In the genomic region with DNA sequence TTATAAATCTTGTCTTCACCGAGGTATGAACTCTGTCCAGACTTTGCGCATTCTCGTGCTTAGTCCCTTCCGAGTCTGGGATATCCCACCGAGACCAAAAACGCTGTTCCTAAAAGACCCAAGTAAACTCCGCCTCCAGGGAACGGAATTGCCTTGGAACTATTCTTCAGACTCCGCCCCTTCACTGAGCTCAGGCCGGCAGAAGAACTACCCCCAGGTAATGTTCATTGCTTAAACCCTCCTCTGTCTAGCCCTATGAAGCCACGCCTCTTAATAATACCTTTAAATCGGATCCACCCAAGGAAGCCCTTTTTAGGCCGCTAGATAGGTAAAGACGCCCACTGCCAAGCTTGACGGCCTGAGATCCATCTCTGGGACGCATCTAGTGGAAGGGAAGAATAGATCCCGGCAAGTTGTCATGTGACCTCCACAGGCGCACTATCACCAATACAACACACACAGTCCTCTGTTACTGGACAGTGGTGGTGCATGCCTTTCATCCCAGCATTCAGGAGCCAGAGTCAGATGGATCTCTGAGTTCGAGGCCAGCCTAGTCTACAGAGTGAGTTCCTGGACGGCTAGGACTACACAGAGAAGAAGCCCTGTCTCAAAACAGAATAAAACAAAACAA, we compare ENCODE assay signal across 8 mouse cellular contexts. TPM values are rescaled to one million over a fixed set of nuclear protein-coding genes. Genes with fewer than 3 reads are reported as not detected.
DNase-seq lines count a peak whose midpoint lies in the region; ATAC-seq lines count a peak whose summit lies in the region.

No protein-coding gene starts in this region.

- H3K9ac ChIP-seq in liver, embryonic 16.5 days (ENCODE audit: low read depth, low read length), result peak overlapping the region; percentile 1; the same call in 1 of the 2 replicates
- peak overlapping the region; percentile 87 for H3K9ac ChIP-seq in stomach, embryonic 16.5 days (ENCODE audit: low read length)

- peaks cover 2% of the 10 kb centered on the region; the same call in 1 of the 2 replicates for H3K4me1 ChIP-seq in brown adipose tissue, adult 24 weeks (ENCODE audit: control insufficient read depth, insufficient read depth, insufficient read length, low read length)
- peaks cover 55% of the 10 kb centered on the region for H3K4me1 ChIP-seq in hindbrain, embryonic 10.5 days (replicated peaks)
- peaks cover 35% of the 10 kb centered on the region for H3K4me1 ChIP-seq in liver, embryonic 16.5 days (ENCODE audit: control insufficient read depth, low read depth, low read length)
- peaks cover 33% of the 10 kb centered on the region; the same call in 1 of the 2 replicates for H3K4me1 ChIP-seq in stomach, embryonic 16.5 days (ENCODE audit: control insufficient read depth, insufficient read depth, low read length)

- H3K9me3 ChIP-seq in hindbrain, embryonic 10.5 days, result no peaks in the 10 kb centered on the region
- H3K9me3 ChIP-seq in liver, embryonic 16.5 days (replicated peaks; ENCODE audit: control insufficient read depth, low read length), result no peaks in the 10 kb centered on the region
- H3K9me3 ChIP-seq in stomach, embryonic 16.5 days (replicated peaks; ENCODE audit: control insufficient read depth, low read length), result no peaks in the 10 kb centered on the region

- H3K36me3 ChIP-seq in hindbrain, embryonic 10.5 days, result no peaks in the 10 kb centered on the region
- H3K36me3 ChIP-seq in liver, embryonic 16.5 days (ENCODE audit: control insufficient read depth, insufficient read depth), result no peaks in the 10 kb centered on the region
- 0 out of 2 replicates have a peak, but pooled peaks cover 3% of the 10 kb centered on the region for H3K36me3 ChIP-seq in stomach, embryonic 16.5 days (ENCODE audit: control insufficient read depth, insufficient read depth, low read length)

- peak; percentile 95 for DNase-seq in heart, adult 11 months
- DNase-seq in heart, adult 8-10 months (ENCODE audit: low spot score), result no peak
- peak; percentile 49 for DNase-seq in hindbrain, embryonic 10.5 days (ENCODE audit: low spot score)
- no peak for DNase-seq in right cerebral cortex, postnatal 36 days (ENCODE audit: low spot score in 2 of 2)
- no peak for DNase-seq in frontal cortex, postnatal 25 days (ENCODE audit: low spot score in 2 of 2)

- H3K27me3 ChIP-seq in hindbrain, embryonic 10.5 days (ENCODE audit: insufficient read depth, poor library complexity, severe bottlenecking), result peaks cover 55% of the 10 kb centered on the region
- peaks cover 39% of the 10 kb centered on the region for H3K27me3 ChIP-seq in liver, embryonic 16.5 days (ENCODE audit: control insufficient read depth, insufficient read depth, low read depth, low read length)
- no peaks in the 10 kb centered on the region for H3K27me3 ChIP-seq in stomach, embryonic 16.5 days (ENCODE audit: control insufficient read depth, insufficient read depth, low read length)

- H3K4me3 ChIP-seq in brown adipose tissue, adult 24 weeks (ENCODE audit: insufficient read depth, low read depth, low read length), result peak overlapping the region; percentile 57
- H3K4me3 ChIP-seq in hindbrain, embryonic 10.5 days, result peak overlapping the region; percentile 61
- peak overlapping the region; percentile 59 for H3K4me3 ChIP-seq in liver, embryonic 16.5 days (ENCODE audit: low read depth, low read length)
- peak overlapping the region; percentile 69 for H3K4me3 ChIP-seq in stomach, embryonic 16.5 days (replicated peaks; ENCODE audit: low read length)

- no peak; the same call in 1 of the 2 replicates for ATAC-seq in liver, embryonic 16.5 days (ENCODE audit: low read depth)
- ATAC-seq in stomach, embryonic 16.5 days (ENCODE audit: insufficient read depth, low FRiP score), result peak; percentile 5; the same call in 1 of the 2 replicates

- WGBS in hindbrain, embryonic 10.5 days, result 3% methylated on average over 20 of the region's 20 CpGs
- WGBS in liver, embryonic 16.5 days (ENCODE audit: insufficient replicate concordance), result 3% methylated on average over 20 of the region's 20 CpGs
- WGBS in stomach, embryonic 16.5 days, result 3% methylated on average over 20 of the region's 20 CpGs

- no peak overlapping the region; the same call in 1 of the 2 replicates for H3K27ac ChIP-seq in brown adipose tissue, adult 24 weeks (replicated peaks; ENCODE audit: low read depth, low read length)
- peak overlapping the region; percentile 90 for H3K27ac ChIP-seq in hindbrain, embryonic 10.5 days
- 0 out of 2 replicates have a peak overlapping the region, but pooled peaks have one; percentile 27 for H3K27ac ChIP-seq in liver, embryonic 16.5 days (ENCODE audit: low read length)
- peak overlapping the region; percentile 94 for H3K27ac ChIP-seq in stomach, embryonic 16.5 days (ENCODE audit: low read length)

- peak overlapping the region; percentile 86 for H3K4me2 ChIP-seq in liver, embryonic 16.5 days (ENCODE audit: low read depth, low read length)
- H3K4me2 ChIP-seq in stomach, embryonic 16.5 days (ENCODE audit: low read depth, low read length), result peak overlapping the region; percentile 77

RNA-seq across cellular contexts. Expression of a gene that starts 4.6 kb away (rescaled TPM):
- 1 to 10 TPM; 6.8 to 9.3 (median 8.7) TPM for total RNA-seq in heart, adult 8-10 months (2022)
- 10.7 and 24.4 TPM in 2 replicates for polyA plus RNA-seq in brown adipose tissue, adult 24 weeks (2012; ENCODE audit: insufficient read depth, insufficient read length, missing spikeins)
- 26.9 and 39.1 TPM in 2 replicates for polyA plus RNA-seq in hindbrain, embryonic 10.5 days (2016; fragmentation: Nextera tagmentation; extraction: Ambion mirVana)
- 2.4 and 3.7 TPM in 2 replicates for polyA plus RNA-seq in liver, embryonic 16.5 days (2015; fragmentation: Nextera tagmentation; extraction: Ambion mirVana)
- polyA plus RNA-seq in stomach, embryonic 16.5 days (2015; fragmentation: Nextera tagmentation; extraction: Ambion mirVana), result 69.8 and 76.9 TPM in 2 replicates

RNA-seq across cellular contexts. Expression of a gene that starts 12.8 kb away (rescaled TPM):
- total RNA-seq in heart, adult 8-10 months (2022), result 1 to 10 TPM; 2.1 to 3.9 (median 3.2) TPM
- polyA plus RNA-seq in brown adipose tissue, adult 24 weeks (2012; ENCODE audit: insufficient read depth, insufficient read length, missing spikeins), result not detected in 2 replicates
- 1.5 and 1.8 TPM in 2 replicates for polyA plus RNA-seq in hindbrain, embryonic 10.5 days (2016; fragmentation: Nextera tagmentation; extraction: Ambion mirVana)
- 0.33 and 0.52 TPM in 2 replicates for polyA plus RNA-seq in liver, embryonic 16.5 days (2015; fragmentation: Nextera tagmentation; extraction: Ambion mirVana)
- 4.9 and 6.8 TPM in 2 replicates for polyA plus RNA-seq in stomach, embryonic 16.5 days (2015; fragmentation: Nextera tagmentation; extraction: Ambion mirVana)

RNA-seq across cellular contexts. Expression of a gene that starts 15.8 kb away (rescaled TPM):
- total RNA-seq in heart, adult 8-10 months (2022), result 100 to 1,000 TPM; 104 to 113 (median 111) TPM
- polyA plus RNA-seq in brown adipose tissue, adult 24 weeks (2012; ENCODE audit: insufficient read depth, insufficient read length, missing spikeins), result 82.3 and 91.5 TPM in 2 replicates
- polyA plus RNA-seq in hindbrain, embryonic 10.5 days (2016; fragmentation: Nextera tagmentation; extraction: Ambion mirVana), result 87.1 and 92.0 TPM in 2 replicates
- 51.2 and 53.1 TPM in 2 replicates for polyA plus RNA-seq in liver, embryonic 16.5 days (2015; fragmentation: Nextera tagmentation; extraction: Ambion mirVana)
- polyA plus RNA-seq in stomach, embryonic 16.5 days (2015; fragmentation: Nextera tagmentation; extraction: Ambion mirVana), result 110 and 123 TPM in 2 replicates

RNA-seq across cellular contexts. Expression of a gene that starts 22.2 kb away (rescaled TPM):
- 1 to 10 TPM in 3 of 4 experiments, under 1 TPM in 1; 0.79 to 2.6 (median 2.0) TPM for total RNA-seq in heart, adult 8-10 months (2022)
- polyA plus RNA-seq in brown adipose tissue, adult 24 weeks (2012; ENCODE audit: insufficient read depth, insufficient read length, missing spikeins), result not detected in 2 replicates
- polyA plus RNA-seq in hindbrain, embryonic 10.5 days (2016; fragmentation: Nextera tagmentation; extraction: Ambion mirVana), result 2.3 and 3.0 TPM in 2 replicates
- polyA plus RNA-seq in liver, embryonic 16.5 days (2015; fragmentation: Nextera tagmentation; extraction: Ambion mirVana), result 0.13 and 0.35 TPM in 2 replicates
- polyA plus RNA-seq in stomach, embryonic 16.5 days (2015; fragmentation: Nextera tagmentation; extraction: Ambion mirVana), result 4.5 and 4.9 TPM in 2 replicates

RNA-seq across cellular contexts. Expression of a gene that starts 25.8 kb away (rescaled TPM):
- total RNA-seq in heart, adult 8-10 months (2022), result under 1 TPM in 2 of 4 experiments, not detected in 2; 0.19 to 0.27 TPM
- not detected in 2 replicates for polyA plus RNA-seq in brown adipose tissue, adult 24 weeks (2012; ENCODE audit: insufficient read depth, insufficient read length, missing spikeins)
- 42.1 and 115 TPM in 2 replicates for polyA plus RNA-seq in hindbrain, embryonic 10.5 days (2016; fragmentation: Nextera tagmentation; extraction: Ambion mirVana)
- polyA plus RNA-seq in liver, embryonic 16.5 days (2015; fragmentation: Nextera tagmentation; extraction: Ambion mirVana), result 0.40 and 0.46 TPM in 2 replicates
- polyA plus RNA-seq in stomach, embryonic 16.5 days (2015; fragmentation: Nextera tagmentation; extraction: Ambion mirVana), result 5.8 and 7.4 TPM in 2 replicates

Comparison
In these comparisons a context has a peak if more than half of its experiments do, and no peak if none do; other contexts are left out.
1. DNase-seq: peak in heart, adult 11 months (single experiment) and hindbrain, embryonic 10.5 days (single experiment); none in heart, adult 8-10 months (single experiment), right cerebral cortex, postnatal 36 days (0 of 2) and frontal cortex, postnatal 25 days (0 of 2).
2. Peak in every context shown above with its lines, with median percentiles within 50 percentile points of each other: H3K4me3 ChIP-seq.